Mouse (Mus musculus) gastrocnemius, postnatal 10 days (tissue): ENCODE results near the gene Itga6. TPM values are rescaled to one million over a fixed set of nuclear protein-coding genes. Genes with fewer than 3 reads are reported as not detected.
A peak's percentile ranks its signal among the peaks of the same experiment; 100 is the strongest.

Experiments
- DNase-seq: peaks from one replicate; pipeline ENCODE4 v3.0.0; 2021; ENCODE audit warnings: mixed read lengths
- total RNA-seq, 2 experiments: library from RNA; stranded (reverse); gene quantifications; 2 replicates each; pipeline ENCODE4 v1.2.3; 2021

The Itga6 gene
- total RNA-seq, 2 experiments from 2014 or later: 46.4 to 50.3 TPM

GRCm38 (mm10) chr2:71852161-71852560 is 106.7 kb downstream of the Itga6 start:
- DNase-seq: peak; percentile 44

GRCm38 (mm10) chr2:71855076-71855475 is 109.7 kb downstream of the Itga6 start:
- no peak for DNase-seq

- DNase-seq: no peak
These were observed 118.2 kb downstream of the Itga6 start for GRCm38 (mm10) chr2:71863531-71864173.

- no peak for DNase-seq
These were observed 119.6 kb downstream of the Itga6 start for GRCm38 (mm10) chr2:71865022-71865421.

- DNase-seq: no peak
These were observed 120.5 kb downstream of the Itga6 start for GRCm38 (mm10) chr2:71865935-71866334.

- no peak for DNase-seq
These were observed 121.1 kb downstream of the Itga6 start for GRCm38 (mm10) chr2:71866565-71866964.

- no peak for DNase-seq
These were observed 121.6 kb downstream of the Itga6 start for GRCm38 (mm10) chr2:71867019-71867418.

GRCm38 (mm10) chr2:71867480-71867879 is 122.1 kb downstream of the Itga6 start:
- no peak for DNase-seq

- no peak for DNase-seq
These were observed 122.8 kb downstream of the Itga6 start for GRCm38 (mm10) chr2:71868256-71868655.

- no peak for DNase-seq
These were observed 126.7 kb downstream of the Itga6 start for GRCm38 (mm10) chr2:71872141-71872540.

GRCm38 (mm10) chr2:71872801-71873443 is 127.5 kb downstream of the Itga6 start, which contains the start of gene Pdk1:
Gene Pdk1 (plus strand): TSS chr2:71873224.
- DNase-seq: peak; percentile 100

GRCm38 (mm10) chr2:71873474-71874322 is 128.3 kb downstream of the Itga6 start:
- no peak for DNase-seq

- no peak for DNase-seq
These were observed 129.0 kb downstream of the Itga6 start for GRCm38 (mm10) chr2:71874422-71874821.

GRCm38 (mm10) chr2:71874836-71875235 is 129.4 kb downstream of the Itga6 start:
- DNase-seq: no peak

- DNase-seq: no peak
These were observed 132.4 kb downstream of the Itga6 start for GRCm38 (mm10) chr2:71877865-71878264.

GRCm38 (mm10) chr2:71878441-71878840 is 133.0 kb downstream of the Itga6 start:
- no peak for DNase-seq

GRCm38 (mm10) chr2:71878943-71879342 is 133.5 kb downstream of the Itga6 start:
- DNase-seq: no peak

- DNase-seq: no peak
These were observed 137.7 kb downstream of the Itga6 start for GRCm38 (mm10) chr2:71882914-71883651.

GRCm38 (mm10) chr2:71887269-71887668 is 141.9 kb downstream of the Itga6 start:
- no peak for DNase-seq

- no peak for DNase-seq
These were observed 143.0 kb downstream of the Itga6 start for GRCm38 (mm10) chr2:71888437-71888836.

- DNase-seq: no peak
These were observed 146.1 kb downstream of the Itga6 start for GRCm38 (mm10) chr2:71891536-71891935.

- DNase-seq: no peak
These were observed 147.4 kb downstream of the Itga6 start for GRCm38 (mm10) chr2:71892741-71893349.
